Mouse (Mus musculus) large intestine, adult 2 months (tissue): ENCODE measurements around the gene Nup62. TPM values are rescaled to one million over a fixed set of nuclear protein-coding genes. Genes with fewer than 3 reads are reported as not detected.

Source experiments
- polyA plus RNA-seq: library from polyadenylated mRNA; depleted of rRNA; stranded (reverse); fragments of >200 nt; gene quantifications from 2 replicates; pipeline ENCODE4 v1.2.3, GENCODE M21; 2012; rRNA removed

The Nup62 gene
- polyA plus RNA-seq, 1 experiment: 50.3 TPM

Other genes starting within 250 kb of the Nup62 start
- gene Napsa, start 243.7 kb upstream of the Nup62 start, polyA plus RNA-seq: 20.4 and 22.2 TPM in 2 replicates
- gene Kcnc3, start 225.4 kb upstream of the Nup62 start, polyA plus RNA-seq: 0.95 and 1.9 TPM in 2 replicates
- gene Myh14, start 145.2 kb upstream of the Nup62 start, polyA plus RNA-seq: 163 and 237 TPM in 2 replicates
- not detected in 2 replicates for gene Izumo2, start 107.3 kb upstream of the Nup62 start, polyA plus RNA-seq
- gene Vrk3, start 67.7 kb upstream of the Nup62 start, polyA plus RNA-seq: 68.3 and 78.0 TPM in 2 replicates
- gene Zfp473, start 65.0 kb upstream of the Nup62 start, polyA plus RNA-seq: 0.36 and 0.75 TPM in 2 replicates
- gene Il4i1, start 299 bp downstream of the Nup62 start, polyA plus RNA-seq: 13.9 and 14.8 TPM in 2 replicates
- 29.8 and 41.4 TPM in 2 replicates for gene Atf5, start 570 bp downstream of the Nup62 start, polyA plus RNA-seq
- 61.3 and 67.2 TPM in 2 replicates for gene Akt1s1, start 32.9 kb downstream of the Nup62 start, polyA plus RNA-seq
- gene Tbc1d17, start 33.0 kb downstream of the Nup62 start, polyA plus RNA-seq: 44.6 and 49.0 TPM in 2 replicates
- gene Pnkp, start 41.1 kb downstream of the Nup62 start, polyA plus RNA-seq: 52.1 and 57.9 TPM in 2 replicates
- gene Ptov1, start 53.7 kb downstream of the Nup62 start, polyA plus RNA-seq: 111 and 141 TPM in 2 replicates
- gene Med25, start 76.6 kb downstream of the Nup62 start, polyA plus RNA-seq: 69.4 and 102 TPM in 2 replicates
- gene Fuz, start 80.0 kb downstream of the Nup62 start, polyA plus RNA-seq: 19.9 and 21.7 TPM in 2 replicates
- gene Ap2a1, start 113.4 kb downstream of the Nup62 start, polyA plus RNA-seq: 55.6 and 80.7 TPM in 2 replicates
- not detected in 2 replicates for gene Tsks, start 127.1 kb downstream of the Nup62 start, polyA plus RNA-seq
- gene Cpt1c, start 158.8 kb downstream of the Nup62 start, polyA plus RNA-seq: 4.2 and 5.9 TPM in 2 replicates
- 167 and 188 TPM in 2 replicates for gene Prmt1, start 170.5 kb downstream of the Nup62 start, polyA plus RNA-seq
- gene Irf3, start 181.6 kb downstream of the Nup62 start, polyA plus RNA-seq: 107 and 110 TPM in 2 replicates
- gene Bcl2l12, start 182.6 kb downstream of the Nup62 start, polyA plus RNA-seq: 20.8 and 23.3 TPM in 2 replicates
- gene Scaf1, start 200.3 kb downstream of the Nup62 start, polyA plus RNA-seq: 32.3 and 44.7 TPM in 2 replicates
- gene Rras, start 201.9 kb downstream of the Nup62 start, polyA plus RNA-seq: 112 and 124 TPM in 2 replicates
- 5.4 and 6.2 TPM in 2 replicates for gene Prr12, start 236.8 kb downstream of the Nup62 start, polyA plus RNA-seq
- gene Nosip, start 246.3 kb downstream of the Nup62 start, polyA plus RNA-seq: 52.4 and 66.9 TPM in 2 replicates
- gene Prrg2, start 246.6 kb downstream of the Nup62 start, polyA plus RNA-seq: 77.3 and 92.5 TPM in 2 replicates